Mouse (Mus musculus) E14TG2a.4 (cell line): ENCODE results near the gene Hmgcl.

ENCODE experiments used
- CTCF ChIP-seq: conservative IDR thresholded peaks from 2 replicates; pipeline ENCODE4 v1.5.1; 2014; ENCODE audit warnings: low read length
- NANOG ChIP-seq: IDR thresholded peaks from 2 replicates; pipeline ENCODE4 v1.6.1; 2014; ENCODE audit warnings: borderline replicate concordance, low read length, mixed read lengths
- POU5F1 ChIP-seq: IDR thresholded peaks from 2 replicates; pipeline ENCODE4 v1.6.1; 2014; ENCODE audit warnings: low read length, borderline replicate concordance

DNA sequence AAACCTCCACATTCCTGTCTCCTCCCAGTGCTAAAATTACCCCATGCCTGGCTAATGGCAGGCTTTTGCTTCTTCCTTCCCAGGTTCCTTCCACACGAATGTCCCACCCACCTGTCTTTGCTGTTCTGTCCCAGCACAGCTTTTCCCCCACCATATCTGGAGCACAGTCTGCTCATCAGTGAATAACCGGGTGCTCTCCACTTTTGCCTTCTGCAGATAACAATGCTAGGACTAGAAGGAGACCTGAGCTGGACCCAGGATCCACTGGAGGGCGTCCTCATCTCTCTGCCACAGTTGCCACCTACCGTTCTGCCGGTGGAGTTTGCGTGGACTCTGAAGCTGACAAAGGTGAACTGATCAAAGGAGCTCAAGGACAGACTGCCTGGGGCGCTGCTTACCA, 7.4 kb upstream of the Hmgcl start:
- TF ChIP-seq CTCF = no peak
- TF ChIP-seq NANOG = no peak
- no peak for TF ChIP-seq POU5F1
